Mouse (Mus musculus): ENCODE measurements at regions not wholly inside any gene's neighbourhood (a gene's known extent, or its start where the extent isn't known, plus 50 kb on each side); places are given as distances from the start of the nearest gene placed in this dataset.

- no peak for DNase-seq (ENCODE audit: low spot score)
Observed at GRCm38 (mm10) chr4:142638733-142639339, 399.6 kb upstream of the Kazn start.

GRCm38 (mm10) chr4:142638057-142638456, 398.9 kb upstream of the Kazn start:
- no peak for DNase-seq (ENCODE audit: low spot score)

GRCm38 (mm10) chr4:142634398-142634797, 395.2 kb upstream of the Kazn start:
- no peak for DNase-seq (ENCODE audit: low spot score)

DNA sequence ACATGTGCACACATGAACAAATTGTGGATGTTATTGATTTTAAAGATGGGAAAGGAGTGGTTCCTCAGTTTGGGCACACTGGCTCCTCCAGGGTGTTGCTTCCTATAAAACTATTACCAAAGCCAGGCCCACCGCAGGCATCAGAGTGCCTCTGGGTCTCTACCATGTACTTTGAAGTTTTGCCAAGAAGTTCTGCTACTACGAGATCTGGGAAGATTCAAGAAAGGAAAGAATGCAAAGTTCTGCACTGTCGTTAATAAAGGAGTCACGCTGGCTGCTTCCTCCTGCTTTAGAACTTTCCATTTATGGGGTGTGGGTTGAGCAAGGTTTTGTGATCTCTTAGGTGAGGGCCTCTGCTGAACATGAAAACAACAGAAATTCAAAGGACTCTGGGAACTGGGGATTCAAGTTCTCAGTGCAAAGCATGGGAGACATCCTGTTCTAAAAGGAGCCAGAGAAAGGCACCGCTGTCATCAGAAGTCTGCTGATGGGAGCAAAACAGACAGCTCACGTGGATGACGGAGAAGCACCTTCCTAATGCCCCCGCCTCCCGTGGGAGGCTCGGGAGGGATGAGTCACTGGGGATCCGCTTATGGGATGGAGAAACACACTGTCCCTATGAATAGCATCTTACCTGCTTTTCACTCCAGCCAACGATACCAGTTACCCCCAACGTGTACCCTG, 394.6 kb upstream of the Kazn start:
- DNase-seq (ENCODE audit: low spot score), result no peak

DNA sequence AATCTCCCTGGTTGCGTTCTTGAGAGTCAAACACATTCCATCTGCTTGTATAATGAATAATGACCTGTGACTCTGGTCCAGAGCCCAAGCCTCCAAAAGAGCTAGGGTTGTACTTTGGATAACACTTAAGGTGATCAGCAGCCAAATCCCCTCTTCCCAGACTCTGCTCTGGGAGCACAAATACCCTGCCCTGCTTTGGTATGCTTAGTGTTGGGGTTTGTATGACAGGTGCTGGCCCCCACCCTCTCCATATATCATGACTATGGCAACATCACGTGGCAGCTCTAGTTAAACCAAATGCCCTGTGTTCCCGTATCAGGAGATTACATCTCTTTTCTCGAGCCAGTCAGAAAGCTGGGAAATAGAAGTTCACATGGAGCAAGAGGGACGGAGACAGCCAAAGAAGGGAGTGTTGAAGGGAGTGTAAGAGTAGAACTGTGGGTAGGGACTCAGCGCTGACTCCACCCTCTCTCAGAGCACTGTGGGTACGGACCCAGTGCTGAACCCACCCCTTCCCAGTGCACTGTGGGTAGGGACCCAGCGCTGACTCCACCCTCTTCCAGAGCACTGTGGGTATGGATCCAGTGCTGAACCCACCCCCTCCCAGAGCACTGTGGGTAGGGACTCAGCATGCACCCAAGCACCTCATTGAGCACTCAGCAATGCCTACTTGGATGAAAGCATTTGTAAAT, 387.4 kb upstream of the Kazn start:
- no peak for DNase-seq (ENCODE audit: low spot score)

GRCm38 (mm10) chr4:142625456-142625855, 386.3 kb upstream of the Kazn start:
- no peak for DNase-seq (ENCODE audit: low spot score)

- no peak for DNase-seq (ENCODE audit: low spot score)
Observed at GRCm38 (mm10) chr4:142622151-142622861, 383.1 kb upstream of the Kazn start.

DNA sequence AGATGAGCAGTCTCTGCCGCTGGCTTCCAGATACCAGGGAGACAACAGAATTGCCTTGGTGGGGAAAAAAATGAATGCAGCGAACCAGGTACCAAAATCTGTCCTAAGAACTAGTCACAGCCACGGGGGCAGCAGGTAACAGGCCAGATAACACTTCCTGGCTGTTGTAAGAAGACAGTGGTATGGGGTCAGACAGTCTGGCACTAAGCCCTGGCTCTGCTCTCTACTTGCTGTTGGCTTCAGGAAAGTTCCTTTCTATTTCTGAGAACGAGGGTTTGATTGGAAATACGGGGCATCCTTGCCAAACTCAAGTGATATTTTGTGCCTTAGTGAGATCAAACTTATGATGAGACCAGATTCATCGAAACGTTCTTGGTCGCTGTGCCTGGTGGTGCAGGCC, 380.2 kb upstream of the Kazn start:
- no peak for DNase-seq (ENCODE audit: low spot score)

DNA sequence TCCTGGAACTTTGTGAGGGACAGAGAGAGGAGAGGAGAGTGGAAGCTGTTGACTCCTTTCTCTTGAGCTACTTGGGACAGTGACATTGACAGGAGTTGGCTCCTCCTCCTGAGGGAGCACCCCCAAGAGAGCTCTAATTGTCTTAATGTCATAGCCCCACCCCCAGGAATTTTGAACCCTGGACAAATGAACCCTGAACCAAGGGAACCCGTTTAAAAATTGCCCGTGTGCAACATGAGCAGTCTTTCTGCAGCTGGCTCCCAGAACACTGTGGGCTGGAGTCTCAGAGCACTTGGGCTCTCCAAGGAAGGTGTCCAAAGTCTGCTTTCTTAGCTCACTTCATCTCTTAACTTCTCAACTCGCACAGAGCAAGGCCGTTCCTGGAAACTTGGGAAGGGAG, 379.6 kb upstream of the Kazn start:
- DNase-seq (ENCODE audit: low spot score), result no peak

- DNase-seq (ENCODE audit: low spot score), result no peak
Observed at GRCm38 (mm10) chr4:142617676-142618075, 378.5 kb upstream of the Kazn start.

- DNase-seq (ENCODE audit: low spot score), result no peak
Observed at GRCm38 (mm10) chr4:142616901-142617300, 377.7 kb upstream of the Kazn start.

- no peak for DNase-seq (ENCODE audit: low spot score)
Observed at GRCm38 (mm10) chr4:142605098-142605497, 365.9 kb upstream of the Kazn start.

DNA sequence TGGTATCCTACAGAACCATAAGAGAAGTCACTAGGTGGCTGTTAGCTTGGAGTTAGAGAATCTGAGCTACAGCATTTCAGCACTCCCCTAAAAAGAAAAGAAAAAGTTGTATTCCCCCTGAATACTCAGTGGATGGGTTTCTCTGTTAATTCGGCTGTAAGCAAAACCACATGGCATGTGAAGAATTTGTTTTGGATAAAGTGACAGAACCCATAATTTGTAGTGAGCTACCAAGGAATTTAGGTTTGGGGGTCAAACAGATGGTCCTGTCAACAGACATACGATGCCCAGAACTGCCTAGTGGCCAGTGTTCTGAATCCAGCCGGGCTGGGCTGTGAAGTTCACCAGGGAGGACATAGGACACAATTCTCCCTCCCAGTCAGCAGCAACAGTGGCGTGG, 358.0 kb upstream of the Kazn start:
- DNase-seq (ENCODE audit: low spot score), result no peak

GRCm38 (mm10) chr4:142589084-142589741, 350.0 kb upstream of the Kazn start:
- DNase-seq (ENCODE audit: low spot score), result no peak

- DNase-seq (ENCODE audit: low spot score), result no peak
Observed at GRCm38 (mm10) chr4:142588418-142589083, 349.4 kb upstream of the Kazn start.

- DNase-seq (ENCODE audit: low spot score), result no peak
Observed at GRCm38 (mm10) chr4:142587345-142588035, 348.3 kb upstream of the Kazn start.

DNA sequence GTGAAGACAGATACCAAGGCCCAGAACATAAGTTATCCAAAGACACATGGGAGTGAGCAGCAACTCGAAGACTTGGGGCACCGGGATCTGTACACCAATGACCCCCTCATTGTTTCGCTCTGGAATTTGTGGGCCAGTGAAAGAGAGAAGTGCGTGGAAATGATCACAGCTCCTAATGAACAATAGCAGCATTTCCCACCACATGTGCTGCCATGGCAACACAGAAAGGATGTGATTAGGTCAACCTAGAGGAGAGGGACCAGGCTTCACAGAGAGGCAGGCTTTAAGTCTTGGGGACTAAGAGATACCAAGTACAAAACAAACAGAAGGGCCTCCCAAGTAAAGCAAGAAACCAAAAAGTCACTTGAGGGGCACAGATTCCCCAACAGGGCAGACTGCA, 339.3 kb upstream of the Kazn start:
- DNase-seq (ENCODE audit: low spot score), result no peak

DNA sequence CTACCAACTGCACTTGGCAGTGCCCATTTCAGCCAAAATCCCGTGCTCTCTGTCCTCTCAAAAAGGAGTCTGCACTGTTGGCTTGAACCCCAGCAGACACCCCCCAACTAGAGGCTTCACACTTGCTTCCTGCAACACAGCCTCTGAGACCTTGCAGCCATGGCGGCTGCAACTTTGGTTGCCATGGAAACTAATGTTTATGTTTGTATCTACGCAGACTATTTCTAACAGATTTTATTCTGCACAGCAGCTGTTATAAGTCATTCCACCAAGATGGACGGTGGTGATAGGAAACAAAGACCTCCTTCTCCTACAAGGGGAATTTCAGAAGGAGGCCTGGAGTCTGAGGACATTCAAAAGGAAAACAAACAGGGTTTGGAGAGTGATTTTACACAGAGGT, 338.3 kb upstream of the Kazn start:
- DNase-seq (ENCODE audit: low spot score), result no peak

DNA sequence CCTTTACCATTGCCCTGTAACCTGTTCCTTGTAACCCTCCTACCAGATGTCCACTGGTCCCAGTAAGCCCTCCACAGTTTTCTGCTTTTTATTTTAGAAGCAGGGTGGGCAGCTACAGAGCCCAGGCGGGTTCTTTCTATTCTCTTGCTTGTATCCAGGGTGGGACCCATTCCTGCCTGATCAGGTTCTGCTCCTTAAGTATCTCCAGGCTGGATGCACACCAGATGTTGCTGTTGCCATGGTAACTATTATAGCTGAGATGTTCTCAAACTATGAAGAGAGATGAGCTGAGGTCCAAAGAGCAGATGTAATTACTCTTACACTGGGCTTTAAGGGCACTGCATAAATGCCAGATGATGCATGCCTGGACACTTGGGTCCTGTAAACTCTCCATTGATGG, 335.3 kb upstream of the Kazn start:
- DNase-seq (ENCODE audit: low spot score), result no peak

DNA sequence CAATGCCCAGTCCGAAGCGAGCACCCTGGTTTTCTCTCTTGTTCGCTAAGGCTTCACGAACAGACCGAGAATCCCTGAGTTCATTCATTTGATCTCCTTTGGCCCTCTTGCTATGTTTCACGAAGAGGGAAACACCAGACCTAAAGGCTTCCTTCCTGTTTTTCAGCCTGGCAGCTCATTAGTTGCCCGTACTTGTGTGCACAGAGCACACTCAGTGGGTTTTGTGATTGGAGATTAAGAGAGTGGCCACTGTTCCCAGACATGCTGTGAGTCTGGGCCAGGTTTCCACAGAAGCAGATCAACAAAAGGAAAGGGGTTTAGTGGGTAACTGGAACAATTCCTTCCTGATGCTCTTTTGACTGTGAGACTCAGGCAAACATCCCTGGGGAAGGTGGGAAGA, 331.5 kb upstream of the Kazn start:
- DNase-seq (ENCODE audit: low spot score), result no peak

DNA sequence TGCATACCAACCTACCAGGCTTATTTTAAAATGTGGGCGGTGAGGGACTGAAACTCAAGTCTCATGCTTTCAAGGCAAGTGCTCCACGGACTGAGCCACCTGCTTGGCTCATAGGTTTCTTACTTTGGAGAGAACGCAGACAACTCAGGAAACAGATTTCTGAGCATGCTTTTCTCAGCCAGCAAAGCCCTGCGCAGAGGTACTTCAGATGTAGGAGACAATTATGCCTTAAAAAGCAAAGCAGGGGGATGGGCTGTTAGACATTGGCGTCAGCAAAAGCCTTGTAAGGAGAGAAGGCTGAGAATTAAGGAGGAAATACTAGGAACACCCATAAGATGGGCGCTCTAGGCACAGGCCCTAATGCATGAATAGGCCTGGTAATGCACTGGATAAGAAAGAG, 329.4 kb upstream of the Kazn start:
- no peak for DNase-seq (ENCODE audit: low spot score)

Data from MN1 (cell line).